Mouse (Mus musculus): ENCODE results near the gene Zfp617. TPM values are rescaled to one million over a fixed set of nuclear protein-coding genes. Genes with fewer than 3 reads are reported as not detected.
"Not testable (repeated sequence)": the region's sequence is repeated elsewhere in the genome, so short reads cannot be mapped to it uniquely, and the experiment has no call there.

Gene Zfp617
- 18.2 and 20.9 TPM in 2 replicates for polyA plus RNA-seq (2012; rRNA removed)

DNA sequence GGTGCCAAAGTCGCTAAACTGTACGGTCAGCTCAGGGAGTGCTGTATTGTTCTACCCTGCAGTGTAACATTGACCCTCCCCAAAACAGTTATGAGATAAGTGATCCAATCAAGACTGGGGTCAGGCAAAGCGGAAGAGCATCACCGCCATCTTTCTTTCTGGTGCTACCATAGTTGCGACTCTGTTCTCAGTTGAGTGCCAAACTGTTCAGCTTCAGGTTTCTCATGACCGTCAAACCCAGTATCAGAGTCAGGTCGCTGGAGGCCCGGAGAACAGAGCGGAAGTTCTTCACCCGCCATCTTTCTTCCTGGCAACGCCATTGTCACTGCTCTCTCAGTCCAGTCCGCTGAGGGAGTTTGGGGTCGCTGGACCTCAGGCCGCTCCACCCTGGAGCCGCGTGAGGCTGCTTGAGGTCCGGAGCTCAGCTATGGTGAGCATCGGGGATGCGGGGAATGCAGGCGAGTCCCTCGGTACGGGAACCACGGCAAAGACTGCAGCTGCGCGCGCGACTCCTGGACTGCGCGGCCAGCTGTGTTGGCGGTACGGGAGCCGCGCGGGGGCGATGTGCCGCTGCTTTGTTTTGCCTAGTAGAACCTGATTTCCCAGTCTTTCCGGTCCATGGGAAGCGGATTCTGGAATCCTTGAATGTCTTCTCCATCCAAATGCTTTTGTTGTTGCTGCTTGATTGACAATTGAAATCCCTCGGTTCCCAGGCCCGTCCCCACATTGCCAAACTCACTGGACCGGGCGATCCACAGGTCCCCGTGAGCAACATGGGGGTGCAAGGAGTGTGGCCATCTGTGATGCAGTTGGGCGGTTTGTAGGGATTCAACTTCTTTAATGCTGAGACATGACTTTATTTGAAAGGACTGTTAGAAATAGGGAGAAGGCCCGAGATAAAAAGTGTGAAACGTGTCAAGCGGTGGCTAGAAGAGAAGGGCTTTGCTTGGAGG is at the start of gene Zfp617, which contains the start of gene Zfp882:
Gene Zfp617 (plus strand): TSS at position 327 of the 953 bp plus-strand sequence.
Gene Zfp882 (plus strand): TSS at position 300 of the 953 bp plus-strand sequence.
- TF ChIP-seq CTCF (IDR thresholded peaks at IDR 0.05; ENCODE audit: borderline replicate concordance, extremely low read depth, insufficient read depth, insufficient read length) (peak; percentile 55), POLR2A (IDR thresholded peaks at IDR 0.05; ENCODE audit: borderline replicate concordance, extremely low read depth, insufficient read depth, insufficient read length, poor library complexity, severe bottlenecking) (peak; percentile 81; the same call in 1 of the 2 replicates)
- peak; percentile 96 for DNase-seq (ENCODE audit: low read depth)

GRCm38 (mm10) chr8:71861551-71861950 is 46.9 kb upstream of the Zfp617 start:
- not testable (repeated sequence) for DNase-seq (ENCODE audit: low read depth)

DNA sequence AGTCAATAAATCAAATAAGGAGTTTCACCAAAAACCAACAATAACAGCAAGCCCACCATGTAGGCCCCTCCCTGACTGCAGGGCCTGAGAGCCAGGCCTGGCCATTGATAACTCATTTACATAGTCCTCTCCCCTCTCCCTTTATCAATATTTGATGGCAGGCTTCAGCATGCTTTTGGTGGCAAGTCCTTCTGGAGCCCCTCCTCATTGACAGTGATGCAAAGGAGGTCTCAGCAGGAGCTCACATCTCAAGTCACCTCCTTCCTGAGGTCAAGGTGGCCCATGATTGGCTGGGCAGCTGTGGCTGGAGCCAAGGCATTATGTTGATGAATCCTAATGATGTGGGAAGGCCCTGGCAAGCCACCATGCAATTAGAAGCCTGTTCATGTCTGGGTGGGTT is 46.4 kb upstream of the Zfp617 start:
- not testable (repeated sequence) for DNase-seq (ENCODE audit: low read depth)

DNA sequence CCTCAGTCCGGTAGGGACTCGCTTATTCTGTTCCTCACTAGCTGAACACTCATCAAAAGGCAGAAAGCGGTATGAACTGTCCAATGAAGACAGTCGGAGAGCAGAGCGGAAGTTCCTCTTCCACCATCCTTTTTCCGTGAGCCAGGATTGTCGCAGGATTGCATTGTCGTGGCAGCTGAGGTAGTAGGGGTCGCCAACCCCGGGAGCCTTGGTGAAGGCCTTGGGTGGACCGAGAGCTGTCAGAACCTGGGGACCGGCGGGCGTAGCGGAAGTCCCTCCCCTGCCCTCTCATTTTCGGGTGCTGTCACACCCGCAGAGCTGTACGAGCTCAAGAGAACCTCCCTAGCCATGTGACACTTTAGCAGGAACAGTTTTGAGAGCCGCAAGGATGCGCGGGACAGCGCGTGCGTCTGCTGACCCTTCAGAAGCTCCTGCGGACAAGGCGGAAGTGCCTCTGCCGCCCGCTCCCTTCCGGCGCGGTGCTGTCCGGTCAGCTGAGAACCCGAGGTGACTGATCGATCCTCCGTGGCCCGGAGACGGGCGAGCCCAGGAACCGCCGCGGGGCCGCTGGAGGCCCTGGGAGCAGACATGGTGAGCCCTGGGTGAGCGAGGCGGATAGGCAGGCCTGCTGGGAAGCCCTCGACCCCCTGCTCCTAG is 26.7 kb upstream of the Zfp617 start, which contains the start of gene Zfp709:
Gene Zfp709 (plus strand): TSS at position 402 of the 657 bp plus-strand sequence.
- DNase-seq (ENCODE audit: low read depth): peak; percentile 89

DNA sequence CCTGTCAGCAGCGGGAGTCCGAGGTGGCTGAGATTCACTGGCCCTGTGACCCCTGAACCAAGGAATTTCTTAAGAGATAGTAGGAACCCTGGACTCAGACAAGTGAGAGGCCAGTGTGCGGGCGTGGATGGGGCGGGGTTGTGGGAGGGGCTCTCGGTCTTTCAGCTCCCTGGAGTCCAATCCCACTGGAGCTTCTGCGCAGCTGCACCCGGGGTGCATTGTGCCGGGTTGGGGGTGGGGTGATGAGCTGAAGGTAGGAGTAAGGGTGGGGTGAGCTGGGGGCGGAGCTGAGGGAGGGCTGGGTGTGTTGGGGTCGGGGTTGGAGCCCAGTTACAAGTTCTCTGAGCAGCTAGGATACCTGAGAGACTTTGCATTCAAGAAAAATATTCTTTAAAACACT is 7.8 kb upstream of the Zfp617 start:
- DNase-seq (ENCODE audit: low read depth): not testable (repeated sequence)

More for the DNA sequence above, 26.7 kb upstream of the Zfp617 start, which contains the start of gene Zfp709:
- peak; percentile 31; the same call in 1 of the 2 replicates for TF ChIP-seq POLR2A (IDR thresholded peaks at IDR 0.05; ENCODE audit: borderline replicate concordance, extremely low read depth, insufficient read depth, insufficient read length, poor library complexity, severe bottlenecking)
- no peak for TF ChIP-seq CTCF (IDR thresholded peaks at IDR 0.05; ENCODE audit: borderline replicate concordance, extremely low read depth, insufficient read depth, insufficient read length)

DNA sequence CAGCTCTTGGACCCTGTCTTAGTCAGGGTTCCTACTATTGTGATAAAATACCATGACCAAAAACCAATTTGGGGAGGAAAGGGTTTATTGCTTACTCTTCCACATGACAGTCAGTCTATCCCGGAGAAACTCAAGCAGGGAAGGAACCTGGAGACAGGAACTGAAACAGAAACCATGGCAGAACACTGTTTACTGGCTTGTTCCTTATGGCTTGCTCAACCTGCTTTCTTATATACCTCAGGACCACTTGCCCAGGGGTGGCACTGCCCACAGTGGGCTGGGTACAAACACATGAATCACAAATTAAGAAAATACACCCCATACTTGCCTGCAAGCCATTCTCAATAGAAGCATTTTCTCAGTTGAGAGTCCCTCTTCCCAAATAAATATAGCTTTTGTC is 5.4 kb upstream of the Zfp617 start:
- not testable (repeated sequence) for DNase-seq (ENCODE audit: low read depth)

GRCm38 (mm10) chr8:71906809-71907208 is 1.6 kb upstream of the Zfp617 start:
- TF ChIP-seq POLR2A (IDR thresholded peaks at IDR 0.05; ENCODE audit: borderline replicate concordance, extremely low read depth, insufficient read depth, insufficient read length, poor library complexity, severe bottlenecking) (no peak), CTCF (IDR thresholded peaks at IDR 0.05; ENCODE audit: borderline replicate concordance, extremely low read depth, insufficient read depth, insufficient read length) (no peak)
- no peak for DNase-seq (ENCODE audit: low read depth)

- no peak for DNase-seq (ENCODE audit: low read depth)
- TF ChIP-seq POLR2A (IDR thresholded peaks at IDR 0.05; ENCODE audit: borderline replicate concordance, extremely low read depth, insufficient read depth, insufficient read length, poor library complexity, severe bottlenecking): no peak
- TF ChIP-seq CTCF (IDR thresholded peaks at IDR 0.05; ENCODE audit: borderline replicate concordance, extremely low read depth, insufficient read depth, insufficient read length): no peak
Measured at GRCm38 (mm10) chr8:71907798-71908257, 607 bp upstream of the Zfp617 start.

DNA sequence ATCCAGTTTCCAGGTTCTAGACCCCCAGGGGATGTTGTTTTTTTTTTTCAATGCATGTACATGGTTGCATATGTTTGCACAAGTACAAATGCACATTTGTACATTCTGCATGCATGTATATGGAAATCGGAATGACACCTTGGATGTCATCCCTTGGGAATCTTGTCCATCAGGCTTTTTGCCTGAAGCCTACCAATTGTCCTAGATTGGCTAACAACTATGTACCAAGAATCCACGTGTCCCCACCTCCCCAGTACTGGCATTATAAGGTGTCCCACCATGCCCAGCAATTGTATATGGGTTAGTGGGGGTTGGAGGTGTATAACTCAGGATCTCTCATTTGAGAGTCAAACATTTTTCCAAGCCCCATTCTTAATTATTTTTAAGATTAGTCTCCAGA is 3.9 kb downstream of the Zfp617 start:
- TF ChIP-seq CTCF (IDR thresholded peaks at IDR 0.05; ENCODE audit: borderline replicate concordance, extremely low read depth, insufficient read depth, insufficient read length) (no peak), POLR2A (IDR thresholded peaks at IDR 0.05; ENCODE audit: borderline replicate concordance, extremely low read depth, insufficient read depth, insufficient read length, poor library complexity, severe bottlenecking) (no peak)
- DNase-seq (ENCODE audit: low read depth): no peak

GRCm38 (mm10) chr8:71922567-71923401 is 14.3 kb downstream of the Zfp617 start:
- DNase-seq (ENCODE audit: low read depth): peak; percentile 98
- TF ChIP-seq POLR2A (IDR thresholded peaks at IDR 0.05; ENCODE audit: borderline replicate concordance, extremely low read depth, insufficient read depth, insufficient read length, poor library complexity, severe bottlenecking) (0 out of 2 replicates have a peak, but pooled peaks have one; percentile 4), CTCF (IDR thresholded peaks at IDR 0.05; ENCODE audit: borderline replicate concordance, extremely low read depth, insufficient read depth, insufficient read length) (no peak)

GRCm38 (mm10) chr8:71925791-71926190 is 17.4 kb downstream of the Zfp617 start:
- TF ChIP-seq POLR2A (IDR thresholded peaks at IDR 0.05; ENCODE audit: borderline replicate concordance, extremely low read depth, insufficient read depth, insufficient read length, poor library complexity, severe bottlenecking) (no peak), CTCF (IDR thresholded peaks at IDR 0.05; ENCODE audit: borderline replicate concordance, extremely low read depth, insufficient read depth, insufficient read length) (no peak)

More at GRCm38 (mm10) chr8:71925791-71926190, 17.4 kb downstream of the Zfp617 start:
- DNase-seq (ENCODE audit: low read depth): no peak

All from brain, embryonic 14.5 days (tissue).